Mouse (Mus musculus): ENCODE measurements at regions not wholly inside any gene's neighbourhood (a gene's known extent, or its start where the extent isn't known, plus 50 kb on each side); places are given as distances from the start of the nearest gene placed in this dataset.

GRCm38 (mm10) chr8:97564655-97565054, 1676.3 kb upstream of the Got2 start:
- no peak for DNase-seq (ENCODE audit: low spot score)

- DNase-seq (ENCODE audit: low spot score), result no peak
These were observed 1655.5 kb upstream of the Got2 start for GRCm38 (mm10) chr8:97543881-97544280.

- peak; percentile 65 for DNase-seq (ENCODE audit: low spot score)
These were observed 1644.8 kb upstream of the Got2 start for GRCm38 (mm10) chr8:97533066-97533643.

All from retina, embryonic 14.5 days (tissue).